ENCODE assay signal across 8 mouse cellular contexts in the genomic region with DNA sequence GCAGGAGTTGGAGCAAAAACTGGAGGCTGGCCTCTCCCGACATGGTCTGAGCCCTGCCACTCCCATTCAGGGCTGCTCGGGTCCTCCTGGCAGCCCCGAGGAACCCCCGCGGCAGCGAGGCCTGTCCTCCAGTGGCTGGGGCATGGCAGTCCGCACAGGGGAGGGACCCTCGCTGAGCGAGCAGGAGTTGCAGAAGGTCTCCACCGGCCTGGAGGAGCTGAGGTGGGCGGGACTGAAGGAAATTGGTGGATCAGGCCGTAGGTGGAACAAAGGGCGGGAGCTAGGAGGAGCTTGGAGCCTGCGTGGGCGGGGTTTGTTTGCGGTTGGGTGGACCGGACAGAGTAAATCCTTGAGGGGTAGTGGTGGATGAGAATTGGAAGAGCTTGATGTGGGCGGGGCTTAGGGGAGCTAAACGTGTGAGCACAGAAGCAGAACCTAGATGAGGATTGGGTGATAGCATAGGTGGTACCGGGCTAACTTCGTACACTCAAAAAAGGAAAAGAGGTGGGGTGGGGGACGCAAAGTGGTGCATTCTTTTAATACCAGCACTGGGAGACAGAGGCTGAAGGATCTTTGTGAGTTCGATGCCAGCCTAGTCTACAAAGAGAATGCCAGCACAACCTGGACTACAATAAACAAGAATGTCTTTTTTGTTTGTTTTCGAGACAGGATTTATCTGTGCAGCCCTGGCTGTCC. TPM values are rescaled to one million over a fixed set of nuclear protein-coding genes. Genes with fewer than 3 reads are reported as not detected.
DNase-seq lines count a peak whose midpoint lies in the region; ATAC-seq lines count a peak whose summit lies in the region.

No protein-coding gene starts in this region.

- DNase-seq in adrenal gland, postnatal 10 days = peak; percentile 95
- DNase-seq in embryo, embryonic 11.5 days (ENCODE audit: low read depth, low spot score) = peak; percentile 87
- DNase-seq in gastrocnemius, postnatal 25 days = peak; percentile 93
- peak; percentile 79 to 95 for DNase-seq in left cerebral cortex, postnatal 10 days (ENCODE audit: extremely low spot score in 1 of 2, low spot score in 2 of 2)
- peak; percentile 84 for DNase-seq in right cerebral cortex, postnatal 14 days
- DNase-seq in urinary bladder, postnatal 4 days (ENCODE audit: low spot score in 2 of 2) = peak; percentile 89 to 94

- intact Hi-C loops in left cerebral cortex, postnatal 10 days (cut with DNase I) = no loop called here

- peak; percentile 56 for ATAC-seq in inflammation-experienced regulatory T-cells, adult 6 months
- ATAC-seq in megakaryocyte progenitor cell, adult 5-6 weeks (replicated peaks; ENCODE audit: poor library complexity) = peak; percentile 87

RNA-seq across cellular contexts. Expression of gene Tsks, which starts 9.8 kb away (rescaled TPM):
- total RNA-seq in adrenal gland, postnatal 10 days (2021) = not detected
- not detected for total RNA-seq in gastrocnemius, postnatal 25 days (2021)
- not detected for polyA plus RNA-seq in inflammation-experienced regulatory T-cells, adult 6 months (2017; shearing (Covaris generic))
- total RNA-seq in left cerebral cortex, postnatal 10 days (2021) = 1 to 10 TPM; 1.0 to 1.7 TPM
- total RNA-seq in megakaryocyte progenitor cell, adult 5-6 weeks (2015) = not detected in 2 replicates
- not detected in 2 replicates for total RNA-seq in megakaryocyte progenitor cell, adult 5-6 weeks (2017)

RNA-seq across cellular contexts. Expression of gene Cpt1c, which starts 21.9 kb away (rescaled TPM):
- 10 to 100 TPM in 1 of 2 experiments, 1 to 10 TPM in 1; 9.8 to 15.3 TPM for total RNA-seq in adrenal gland, postnatal 10 days (2021)
- 1 to 10 TPM; 1.6 to 2.0 TPM for total RNA-seq in gastrocnemius, postnatal 25 days (2021)
- polyA plus RNA-seq in inflammation-experienced regulatory T-cells, adult 6 months (2017; shearing (Covaris generic)) = 1 to 10 TPM in 2 of 3 experiments, under 1 TPM in 1; 0.23 to 1.9 (median 1.5) TPM
- 10 to 100 TPM; 93.4 to 95.5 TPM for total RNA-seq in left cerebral cortex, postnatal 10 days (2021)
- total RNA-seq in megakaryocyte progenitor cell, adult 5-6 weeks (2015) = 0.42 and 0.54 TPM in 2 replicates
- 0.25 and 1.6 TPM in 2 replicates for total RNA-seq in megakaryocyte progenitor cell, adult 5-6 weeks (2017)

RNA-seq across cellular contexts. Expression of gene Ap2a1, which starts 23.5 kb away (rescaled TPM):
- 10 to 100 TPM; 83.6 to 93.2 TPM for total RNA-seq in adrenal gland, postnatal 10 days (2021)
- total RNA-seq in gastrocnemius, postnatal 25 days (2021) = 10 to 100 TPM; 57.1 to 57.2 TPM
- 10 to 100 TPM in 1 of 3 experiments, 1 to 10 TPM in 2; 6.1 to 12.1 (median 7.1) TPM for polyA plus RNA-seq in inflammation-experienced regulatory T-cells, adult 6 months (2017; shearing (Covaris generic))
- total RNA-seq in left cerebral cortex, postnatal 10 days (2021) = 100 to 1,000 TPM; 356 to 358 TPM
- 36.1 and 40.4 TPM in 2 replicates for total RNA-seq in megakaryocyte progenitor cell, adult 5-6 weeks (2015)
- total RNA-seq in megakaryocyte progenitor cell, adult 5-6 weeks (2017) = 25.8 and 39.8 TPM in 2 replicates

RNA-seq across cellular contexts. Expression of gene Prmt1, which starts 33.6 kb away (rescaled TPM):
- total RNA-seq in adrenal gland, postnatal 10 days (2021) = 100 to 1,000 TPM; 254 to 258 TPM
- 100 to 1,000 TPM; 119 to 142 TPM for total RNA-seq in gastrocnemius, postnatal 25 days (2021)
- polyA plus RNA-seq in inflammation-experienced regulatory T-cells, adult 6 months (2017; shearing (Covaris generic)) = 10 to 100 TPM; 37.3 to 84.6 (median 70.6) TPM
- 100 to 1,000 TPM; 253 to 257 TPM for total RNA-seq in left cerebral cortex, postnatal 10 days (2021)
- 147 and 153 TPM in 2 replicates for total RNA-seq in megakaryocyte progenitor cell, adult 5-6 weeks (2015)
- 113 and 135 TPM in 2 replicates for total RNA-seq in megakaryocyte progenitor cell, adult 5-6 weeks (2017)

RNA-seq across cellular contexts. Expression of gene Irf3, which starts 44.7 kb away (rescaled TPM):
- total RNA-seq in adrenal gland, postnatal 10 days (2021) = 10 to 100 TPM; 80.3 to 89.6 TPM
- total RNA-seq in gastrocnemius, postnatal 25 days (2021) = 10 to 100 TPM; 16.1 to 20.9 TPM
- 100 to 1,000 TPM in 2 of 3 experiments, 10 to 100 TPM in 1; 83.6 to 119 (median 115) TPM for polyA plus RNA-seq in inflammation-experienced regulatory T-cells, adult 6 months (2017; shearing (Covaris generic))
- total RNA-seq in left cerebral cortex, postnatal 10 days (2021) = 10 to 100 TPM; 25.5 to 32.2 TPM
- 71.9 and 79.5 TPM in 2 replicates for total RNA-seq in megakaryocyte progenitor cell, adult 5-6 weeks (2015)
- total RNA-seq in megakaryocyte progenitor cell, adult 5-6 weeks (2017) = 70.4 and 89.4 TPM in 2 replicates

Comparison
In these comparisons a context has a peak if more than half of its experiments do, and no peak if none do; other contexts are left out.
1. Peak in every context shown above with its lines: DNase-seq and ATAC-seq.
2. RNA of gene Cpt1c, which starts 21.9 kb away (total RNA-seq): 93.4 to 95.5 TPM in left cerebral cortex, postnatal 10 days; 9.8 to 15.3 TPM in adrenal gland, postnatal 10 days, 1.6 to 2.0 TPM in gastrocnemius, postnatal 25 days and 0.25 to 1.6 TPM in megakaryocyte progenitor cell, adult 5-6 weeks; every median in the first group is over 4 times any median in the second.